Mouse (Mus musculus) embryonic facial prominence, embryonic 13.5 days (tissue): Measurements from ENCODE around the gene Chst4. TPM values are rescaled to one million over a fixed set of nuclear protein-coding genes. Genes with fewer than 3 reads are reported as not detected.
"Not testable (repeated sequence)": the region's sequence is repeated elsewhere in the genome, so short reads cannot be mapped to it uniquely, and the experiment has no call there.

Source experiments
- ATAC-seq: fragments of 200-750 bp; cut with Nextera tagmentation; 2 replicates; pipeline ENCODE4 v1.8.0; 2017; ENCODE audit warnings: low read depth; ENCODE audit not compliant: insufficient number of reproducible peaks, insufficient read depth, low FRiP score, low TSS enrichment
- H3K27ac ChIP-seq: fragments of 300-500 bp; sonication (generic); 2 replicates; pipeline ENCODE4 v1.5.1; 2015; ENCODE audit warnings: moderate library complexity, mild to moderate bottlenecking, inconsistent platforms
- H3K27me3 ChIP-seq: fragments of 300-500 bp; sonication (generic); 2 replicates; pipeline ENCODE4 v1.6.1; 2015; ENCODE audit warnings: mild to moderate bottlenecking, inconsistent platforms
- H3K36me3 ChIP-seq: fragments of 300-500 bp; sonication (generic); 2 replicates; pipeline ENCODE4 v1.6.1; 2015; ENCODE audit warnings: mild to moderate bottlenecking, inconsistent platforms
- H3K4me1 ChIP-seq: fragments of 300-500 bp; sonication (generic); 2 replicates; pipeline ENCODE4 v1.6.1; 2015; ENCODE audit warnings: inconsistent platforms
- H3K4me2 ChIP-seq: fragments of 300-500 bp; sonication (generic); 2 replicates; pipeline ENCODE4 v1.6.1; 2015; ENCODE audit warnings: moderate library complexity, mild to moderate bottlenecking, inconsistent platforms
- H3K4me3 ChIP-seq: fragments of 300-500 bp; sonication (generic); 2 replicates; pipeline ENCODE4 v1.5.1; 2015; ENCODE audit warnings: mild to moderate bottlenecking, inconsistent platforms
- H3K9ac ChIP-seq: fragments of 300-500 bp; sonication (generic); 2 replicates; pipeline ENCODE4 v1.6.1; 2015; ENCODE audit warnings: mild to moderate bottlenecking, inconsistent platforms
- H3K9me3 ChIP-seq: fragments of 300-500 bp; sonication (generic); 2 replicates; pipeline ENCODE4 v1.6.1; 2016; ENCODE audit warnings: inconsistent platforms
- WGBS: fragments of 180-500 bp; shearing (Covaris S2); methylation state at CpG from one replicate; pipeline ENCODE4 v1.1.7; 2015; ENCODE audit warnings: mixed read lengths; 5-methylcytosine and 5-hydroxymethylcytosine counted together
- polyA plus RNA-seq: library from polyadenylated mRNA; unstranded; fragments of >200 nt; fragmentation: Nextera tagmentation; extraction: Ambion mirVana; gene quantifications from 2 replicates; pipeline ENCODE4 v1.2.1, GENCODE M21; 2015

Chst4 gene
- polyA plus RNA-seq, 1 experiment from 2014 or later: not detected

DNA sequence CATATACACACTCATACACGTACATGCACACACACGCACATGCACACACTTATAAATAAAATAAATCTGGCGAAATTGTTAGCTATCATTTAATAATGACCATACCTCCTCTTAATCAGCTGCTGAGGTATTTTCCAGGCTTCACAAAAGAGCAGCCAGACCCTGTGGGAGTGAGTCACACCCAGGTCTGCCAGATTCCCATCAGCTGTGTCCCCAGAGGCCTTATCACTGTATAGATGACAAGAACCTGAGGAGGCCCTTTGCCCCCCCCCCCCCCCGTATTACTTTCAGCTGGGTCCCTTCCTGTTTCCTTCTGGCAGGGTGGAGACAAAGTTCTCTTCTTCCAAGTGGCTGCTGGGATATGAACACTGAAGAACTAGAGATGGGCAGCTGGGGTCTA lies 969 bp upstream of the Chst4 start:
- 73% methylated on average over 4 of the region's 4 CpGs for WGBS
- no peak for ATAC-seq
- H3K9ac ChIP-seq: no peak overlapping the region
- no peaks in the 10 kb centered on the region for H3K27me3 ChIP-seq
- no peak overlapping the region for H3K4me2 ChIP-seq
- no peak overlapping the region for H3K27ac ChIP-seq
- H3K4me1 ChIP-seq: no peaks in the 10 kb centered on the region
- no peak overlapping the region for H3K4me3 ChIP-seq
- H3K9me3 ChIP-seq: no peaks in the 10 kb centered on the region
- H3K36me3 ChIP-seq: no peaks in the 10 kb centered on the region

DNA sequence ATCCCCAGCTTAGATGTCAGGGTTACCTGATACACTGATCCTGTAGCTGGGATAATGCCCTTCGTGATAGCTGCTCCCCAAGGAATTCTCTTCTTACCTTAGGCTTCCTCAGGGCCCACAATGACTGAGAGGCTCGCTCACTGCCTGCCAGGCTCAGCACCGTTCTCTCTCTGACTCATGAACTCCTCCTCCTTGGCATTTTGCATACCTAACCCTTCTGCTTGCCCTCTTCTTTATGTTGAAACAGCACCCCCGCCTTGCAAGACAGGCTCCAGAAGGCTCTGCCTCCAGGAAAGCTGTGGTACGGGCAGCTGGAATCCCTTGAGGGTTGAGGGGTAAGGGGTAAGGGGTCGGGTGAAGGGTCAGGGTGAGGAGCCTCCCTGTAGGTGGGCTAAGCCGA lies 324 bp downstream of the Chst4 start:
- Histone ChIP-seq H3K27me3 (no peaks in the 10 kb centered on the region), H3K36me3 (no peaks in the 10 kb centered on the region), H3K4me2 (no peak overlapping the region), H3K27ac (no peak overlapping the region), H3K4me3 (no peak overlapping the region), H3K4me1 (no peaks in the 10 kb centered on the region), H3K9ac (no peak overlapping the region), H3K9me3 (no peaks in the 10 kb centered on the region)
- ATAC-seq: no peak
- WGBS: 14% methylated on average over 7 of the region's 7 CpGs

DNA sequence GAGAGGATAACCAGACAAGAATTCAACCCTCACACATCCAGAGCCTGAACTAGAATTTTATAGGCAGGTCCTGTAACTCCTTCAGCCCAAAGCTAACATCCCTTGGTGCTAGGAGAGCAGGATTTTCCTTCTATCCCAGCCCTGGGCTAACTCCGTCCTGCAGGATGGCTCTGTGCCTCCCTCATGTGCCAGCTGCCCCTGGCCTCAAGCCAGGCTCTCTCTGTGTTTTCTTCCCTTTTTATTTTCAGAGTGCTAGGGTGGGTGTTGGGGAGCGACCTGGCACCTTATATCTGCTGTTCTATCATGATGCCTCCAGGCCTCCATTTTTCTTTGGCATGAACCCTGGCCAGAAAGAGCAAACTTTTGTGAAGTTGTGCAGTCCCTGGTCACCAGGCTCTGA lies 3.4 kb downstream of the Chst4 start:
- Histone ChIP-seq H3K9me3 (no peaks in the 10 kb centered on the region), H3K27me3 (no peaks in the 10 kb centered on the region), H3K27ac (no peak overlapping the region), H3K4me2 (no peak overlapping the region), H3K4me3 (no peak overlapping the region), H3K36me3 (no peaks in the 10 kb centered on the region), H3K4me1 (no peaks in the 10 kb centered on the region), H3K9ac (no peak overlapping the region)
- ATAC-seq: no peak
- WGBS: 74% methylated on average over 2 of the region's 2 CpGs

- no peak overlapping the region for H3K27ac ChIP-seq
- no peaks in the 10 kb centered on the region; the same call in 1 of the 2 replicates for H3K9me3 ChIP-seq
- no peak for ATAC-seq
- H3K27me3 ChIP-seq: no peaks in the 10 kb centered on the region
- H3K4me1 ChIP-seq: no peaks in the 10 kb centered on the region
- no peak overlapping the region for H3K4me2 ChIP-seq
- no peak overlapping the region for H3K4me3 ChIP-seq
- no peak overlapping the region for H3K9ac ChIP-seq
- no peaks in the 10 kb centered on the region for H3K36me3 ChIP-seq
- 68% methylated on average over 4 of the region's 4 CpGs for WGBS
Measured at GRCm38 (mm10) chr8:110034331-110034730, 5.2 kb downstream of the Chst4 start.

DNA sequence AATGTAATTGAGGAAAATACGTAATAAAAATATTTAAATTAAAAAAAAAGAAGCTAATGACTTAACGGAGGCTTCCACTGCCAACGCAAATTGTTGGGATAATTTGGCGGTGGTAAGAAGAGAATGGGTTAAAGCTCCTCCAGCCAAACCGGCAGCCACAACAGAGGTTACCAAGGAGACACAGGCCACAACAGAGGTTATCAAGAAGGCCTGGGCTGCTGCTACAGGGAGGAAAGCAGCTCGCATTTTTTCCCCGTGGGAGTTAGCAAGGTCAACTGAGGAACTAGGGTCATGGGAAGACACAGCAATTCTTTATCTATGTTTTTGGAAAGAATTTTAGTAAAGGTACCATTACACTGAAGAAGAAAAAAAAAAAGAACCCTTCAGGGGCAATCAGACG lies 5.8 kb downstream of the Chst4 start:
- not testable (repeated sequence) for H3K27me3 ChIP-seq, ATAC-seq, H3K4me2 ChIP-seq, H3K9ac ChIP-seq, H3K4me1 ChIP-seq, H3K4me3 ChIP-seq, H3K9me3 ChIP-seq, H3K27ac ChIP-seq, H3K36me3 ChIP-seq
- 21% methylated on average over 8 of the region's 8 CpGs for WGBS

- ATAC-seq: no peak
- H3K4me3 ChIP-seq: no peak overlapping the region
- WGBS: 91% methylated on average over 10 of the region's 10 CpGs
- no peak overlapping the region for H3K4me2 ChIP-seq
- no peaks in the 10 kb centered on the region for H3K9me3 ChIP-seq
- no peak overlapping the region for H3K9ac ChIP-seq
- no peaks in the 10 kb centered on the region for H3K36me3 ChIP-seq
- no peak overlapping the region for H3K27ac ChIP-seq
- no peaks in the 10 kb centered on the region for H3K4me1 ChIP-seq
- no peaks in the 10 kb centered on the region for H3K27me3 ChIP-seq
Measured at GRCm38 (mm10) chr8:110022768-110023344, 16.7 kb downstream of the Chst4 start.

DNA sequence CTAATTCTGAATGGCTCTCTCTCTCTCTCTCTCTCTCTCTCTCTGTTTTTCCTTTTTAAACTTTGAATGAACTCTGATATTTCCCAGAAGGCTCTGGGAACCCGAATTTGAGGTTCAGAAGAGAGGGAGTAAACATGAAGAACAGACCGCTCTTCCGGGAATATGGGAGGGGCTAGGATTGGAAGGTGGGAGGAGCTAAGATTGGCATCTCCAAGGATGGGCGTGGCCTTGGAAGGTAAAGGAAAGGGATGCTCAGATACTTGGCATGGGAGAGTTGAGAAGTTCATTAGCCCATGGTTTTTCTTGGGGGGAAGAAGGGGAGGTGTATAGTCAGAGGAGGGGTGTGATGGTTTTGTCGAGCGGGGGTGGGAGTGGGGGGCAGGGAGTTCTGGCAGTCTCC lies 17.5 kb downstream of the Chst4 start:
- H3K4me2 ChIP-seq: no peak overlapping the region
- H3K27me3 ChIP-seq: no peaks in the 10 kb centered on the region
- H3K9ac ChIP-seq: no peak overlapping the region
- H3K4me3 ChIP-seq: no peak overlapping the region
- 55% methylated on average over 6 of the region's 6 CpGs for WGBS
- no peaks in the 10 kb centered on the region for H3K9me3 ChIP-seq
- ATAC-seq: no peak
- no peak overlapping the region for H3K27ac ChIP-seq
- H3K36me3 ChIP-seq: no peaks in the 10 kb centered on the region
- no peaks in the 10 kb centered on the region for H3K4me1 ChIP-seq

DNA sequence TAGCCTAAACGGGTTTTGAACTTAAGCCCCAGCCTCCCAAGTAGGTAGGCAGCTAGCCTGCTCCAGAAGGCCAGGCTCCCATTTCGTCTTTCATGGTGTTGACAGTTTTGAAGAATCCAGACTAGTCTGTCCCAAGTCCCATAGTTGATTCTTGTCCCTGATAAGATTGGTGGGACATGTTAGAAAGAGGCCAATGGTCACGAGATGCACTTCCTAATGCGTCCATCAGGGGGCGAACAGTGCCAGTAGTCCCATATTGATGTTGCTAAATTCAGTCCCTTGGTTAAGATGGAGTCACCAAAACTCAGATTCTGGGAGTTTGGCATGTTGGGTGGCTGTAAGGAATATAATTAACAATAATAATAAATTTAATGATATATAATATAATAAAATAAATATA lies 28.7 kb downstream of the Chst4 start:
- Histone ChIP-seq H3K36me3 (no peaks in the 10 kb centered on the region), H3K4me1 (no peaks in the 10 kb centered on the region), H3K4me3 (no peak overlapping the region), H3K4me2 (no peak overlapping the region), H3K27me3 (no peaks in the 10 kb centered on the region), H3K9ac (no peak overlapping the region), H3K9me3 (no peaks in the 10 kb centered on the region), H3K27ac (no peak overlapping the region)
- 35% methylated on average over 5 of the region's 5 CpGs for WGBS
- no peak for ATAC-seq

DNA sequence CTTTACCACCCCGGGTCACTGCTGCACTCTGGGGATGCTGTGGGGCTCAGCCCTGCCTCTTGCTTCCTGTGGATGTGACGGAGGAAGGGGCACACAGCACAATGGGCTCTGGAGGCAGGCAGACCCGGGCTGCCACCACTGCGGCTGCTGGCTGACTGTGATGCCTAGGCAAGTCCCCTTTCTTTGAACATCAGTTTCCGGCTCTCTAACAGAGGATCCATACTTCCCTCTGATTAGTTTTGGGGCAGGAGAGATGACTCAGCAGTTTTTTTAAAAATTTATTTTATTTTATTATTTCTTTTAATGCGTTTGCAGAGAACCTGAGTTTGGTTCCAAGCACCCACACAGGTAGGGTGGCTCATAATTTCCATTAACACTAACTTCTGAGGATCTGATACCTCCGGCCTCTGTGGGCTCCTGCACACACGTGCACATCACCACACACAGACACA lies 30.5 kb downstream of the Chst4 start:
- Histone ChIP-seq H3K36me3 (no peaks in the 10 kb centered on the region), H3K4me1 (no peaks in the 10 kb centered on the region), H3K27ac (no peak overlapping the region), H3K9me3 (no peaks in the 10 kb centered on the region), H3K4me3 (no peak overlapping the region), H3K4me2 (no peak overlapping the region), H3K9ac (no peak overlapping the region), H3K27me3 (no peaks in the 10 kb centered on the region)
- 64% methylated on average over 8 of the region's 8 CpGs for WGBS
- no peak for ATAC-seq

- Histone ChIP-seq H3K9me3 (no peaks in the 10 kb centered on the region), H3K4me1 (no peaks in the 10 kb centered on the region), H3K9ac (no peak overlapping the region), H3K4me2 (no peak overlapping the region), H3K27me3 (no peaks in the 10 kb centered on the region), H3K4me3 (no peak overlapping the region), H3K36me3 (no peaks in the 10 kb centered on the region), H3K27ac (no peak overlapping the region)
- WGBS: 87% methylated on average over 26 of the region's 26 CpGs
- no peak for ATAC-seq
Measured at GRCm38 (mm10) chr8:110008228-110008994, 31.1 kb downstream of the Chst4 start.

GRCm38 (mm10) chr8:110006312-110007023 lies 33.1 kb downstream of the Chst4 start:
- Histone ChIP-seq H3K27ac (no peak overlapping the region), H3K9ac (no peak overlapping the region), H3K36me3 (no peaks in the 10 kb centered on the region), H3K4me2 (no peak overlapping the region), H3K27me3 (no peaks in the 10 kb centered on the region), H3K9me3 (no peaks in the 10 kb centered on the region), H3K4me3 (no peak overlapping the region), H3K4me1 (no peaks in the 10 kb centered on the region)
- ATAC-seq: no peak
- 70% methylated on average over 17 of the region's 17 CpGs for WGBS

- WGBS: 74% methylated on average over 5 of the region's 5 CpGs
- Histone ChIP-seq H3K4me1 (no peaks in the 10 kb centered on the region), H3K9ac (no peak overlapping the region), H3K4me3 (no peak overlapping the region), H3K9me3 (no peaks in the 10 kb centered on the region), H3K27me3 (no peaks in the 10 kb centered on the region), H3K36me3 (no peaks in the 10 kb centered on the region), H3K4me2 (no peak overlapping the region), H3K27ac (no peak overlapping the region)
- ATAC-seq: no peak
Measured at GRCm38 (mm10) chr8:110004300-110004699, 35.2 kb downstream of the Chst4 start.
